Mouse (Mus musculus) layer of hippocampus, adult 11-12 months (tissue): ENCODE measurements at regions not wholly inside any gene's neighbourhood (a gene's known extent, or its start where the extent isn't known, plus 50 kb on each side); places are given as distances from the start of the nearest gene placed in this dataset.
"Not testable (repeated sequence)": the region's sequence is repeated elsewhere in the genome, so short reads cannot be mapped to it uniquely, and the experiment has no call there.

Experiments
- DNase-seq: peaks from one replicate; pipeline ENCODE4 v3.0.0; 2022; ENCODE audit warnings: low spot score

GRCm38 (mm10) chr4:89753484-89753883 is 74.2 kb downstream of the Dmrta1 start:
- no peak for DNase-seq

GRCm38 (mm10) chr4:89776269-89776668 is 97.0 kb downstream of the Dmrta1 start:
- no peak for DNase-seq

- no peak for DNase-seq
Observed at GRCm38 (mm10) chr4:89781487-89781886, 102.3 kb downstream of the Dmrta1 start.

- no peak for DNase-seq
Observed at GRCm38 (mm10) chr4:89816823-89817222, 137.6 kb downstream of the Dmrta1 start.

- no peak for DNase-seq
Observed at GRCm38 (mm10) chr4:89834552-89835206, 155.4 kb downstream of the Dmrta1 start.

GRCm38 (mm10) chr4:89875375-89876055 is 196.3 kb downstream of the Dmrta1 start:
- peak; percentile 7 for DNase-seq

- DNase-seq: not testable (repeated sequence)
Observed at GRCm38 (mm10) chr4:89876131-89876530, 196.9 kb downstream of the Dmrta1 start.

- peak; percentile 19 for DNase-seq
Observed at GRCm38 (mm10) chr4:89881083-89881482, 201.8 kb downstream of the Dmrta1 start.

GRCm38 (mm10) chr4:89909622-89910021 is 230.4 kb downstream of the Dmrta1 start:
- no peak for DNase-seq

GRCm38 (mm10) chr4:89937673-89938072 is 258.4 kb downstream of the Dmrta1 start:
- DNase-seq: no peak

GRCm38 (mm10) chr4:89941308-89941707 is 262.1 kb downstream of the Dmrta1 start:
- DNase-seq: no peak

- no peak for DNase-seq
Observed at GRCm38 (mm10) chr4:89976146-89976545, 242.5 kb upstream of the Zfp352 start.

- DNase-seq: no peak
Observed at GRCm38 (mm10) chr4:90003413-90003812, 215.2 kb upstream of the Zfp352 start.

- no peak for DNase-seq
Observed at GRCm38 (mm10) chr4:90003898-90004297, 214.7 kb upstream of the Zfp352 start.

- DNase-seq: no peak
Observed at GRCm38 (mm10) chr4:90012723-90013122, 205.9 kb upstream of the Zfp352 start.

- DNase-seq: peak; percentile 14
Observed at GRCm38 (mm10) chr4:90014203-90014602, 204.4 kb upstream of the Zfp352 start.
